Mouse (Mus musculus): ENCODE results near the gene Tgfbr1. TPM values are rescaled to one million over a fixed set of nuclear protein-coding genes. Genes with fewer than 3 reads are reported as not detected.

Gene Tgfbr1
- polyA plus RNA-seq, 1 experiment from 2014 or later, result 36.8 TPM

DNA sequence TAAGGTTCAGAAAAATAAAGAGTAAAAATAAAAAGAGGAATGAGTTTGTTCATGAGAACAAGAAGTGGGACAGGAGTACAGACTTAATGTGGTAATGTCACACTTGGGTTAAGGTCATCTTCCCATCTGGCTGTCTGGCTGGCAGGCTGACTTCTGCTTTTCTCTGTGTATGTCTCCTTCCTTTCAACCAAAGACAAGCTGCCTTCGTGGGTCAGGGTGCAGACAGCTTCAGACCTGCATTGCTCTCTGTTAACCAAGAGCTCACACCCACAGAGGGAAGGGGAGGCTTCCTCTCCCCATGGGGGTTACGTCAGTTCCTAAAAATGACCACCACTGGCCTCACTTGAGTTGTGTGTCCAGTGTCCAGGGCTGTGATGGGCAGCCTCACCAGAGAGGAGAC lies 37.6 kb upstream of the Tgfbr1 start:
- H3K27ac ChIP-seq (ENCODE audit: low read depth, low read length), result no peak overlapping the region
- 72% methylated on average over 2 of the region's 2 CpGs for WGBS (ENCODE audit: insufficient replicate concordance)
- H3K27me3 ChIP-seq (ENCODE audit: control insufficient read depth, insufficient read depth, low read length), result no peaks in the 10 kb centered on the region
- no peaks in the 10 kb centered on the region for H3K9me3 ChIP-seq (replicated peaks; ENCODE audit: control insufficient read depth, low read length)
- no peak overlapping the region for H3K4me3 ChIP-seq (ENCODE audit: low read depth, low read length)
- H3K36me3 ChIP-seq (ENCODE audit: control insufficient read depth, insufficient read depth, low read length), result no peaks in the 10 kb centered on the region
- peaks cover 11% of the 10 kb centered on the region for H3K4me1 ChIP-seq (ENCODE audit: control insufficient read depth, insufficient read depth, low read length)
- no peak overlapping the region for H3K9ac ChIP-seq (ENCODE audit: low read depth, low read length)
- no peak overlapping the region for H3K4me2 ChIP-seq
- no peak for ATAC-seq (replicated peaks; ENCODE audit: insufficient number of reproducible peaks, low FRiP score, low TSS enrichment)

DNA sequence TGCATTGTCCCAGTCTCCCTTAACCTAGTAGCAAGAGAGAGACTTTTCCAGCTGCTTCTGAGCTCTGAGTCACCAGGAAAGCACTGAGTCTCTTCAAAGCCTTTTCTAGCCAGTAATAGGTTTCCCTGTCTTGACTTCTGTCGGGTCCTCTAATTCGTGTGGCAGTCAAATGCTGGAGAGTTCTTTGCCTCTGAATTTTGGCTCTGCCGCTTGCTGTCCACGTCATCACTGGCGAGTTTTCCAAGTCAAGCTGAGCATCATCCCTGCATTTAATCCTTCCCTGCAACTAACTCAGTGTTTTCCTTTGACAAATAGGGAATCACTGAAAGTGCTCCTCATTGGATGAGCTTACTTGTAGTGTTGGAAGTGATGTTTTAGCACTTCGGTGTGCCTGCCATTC lies 36.6 kb upstream of the Tgfbr1 start:
- Histone ChIP-seq H3K9ac (ENCODE audit: low read depth, low read length) (no peak overlapping the region), H3K4me2 (no peak overlapping the region), H3K27ac (ENCODE audit: low read depth, low read length) (no peak overlapping the region), H3K4me3 (ENCODE audit: low read depth, low read length) (no peak overlapping the region), H3K9me3 (replicated peaks; ENCODE audit: control insufficient read depth, low read length) (no peaks in the 10 kb centered on the region), H3K27me3 (ENCODE audit: control insufficient read depth, insufficient read depth, low read length) (no peaks in the 10 kb centered on the region), H3K4me1 (ENCODE audit: control insufficient read depth, insufficient read depth, low read length) (peaks cover 1% of the 10 kb centered on the region; the same call in 1 of the 2 replicates), H3K36me3 (ENCODE audit: control insufficient read depth, insufficient read depth, low read length) (no peaks in the 10 kb centered on the region)
- ATAC-seq (replicated peaks; ENCODE audit: insufficient number of reproducible peaks, low FRiP score, low TSS enrichment), result no peak
- WGBS (ENCODE audit: insufficient replicate concordance), result 69% methylated on average over 6 of the region's 6 CpGs

DNA sequence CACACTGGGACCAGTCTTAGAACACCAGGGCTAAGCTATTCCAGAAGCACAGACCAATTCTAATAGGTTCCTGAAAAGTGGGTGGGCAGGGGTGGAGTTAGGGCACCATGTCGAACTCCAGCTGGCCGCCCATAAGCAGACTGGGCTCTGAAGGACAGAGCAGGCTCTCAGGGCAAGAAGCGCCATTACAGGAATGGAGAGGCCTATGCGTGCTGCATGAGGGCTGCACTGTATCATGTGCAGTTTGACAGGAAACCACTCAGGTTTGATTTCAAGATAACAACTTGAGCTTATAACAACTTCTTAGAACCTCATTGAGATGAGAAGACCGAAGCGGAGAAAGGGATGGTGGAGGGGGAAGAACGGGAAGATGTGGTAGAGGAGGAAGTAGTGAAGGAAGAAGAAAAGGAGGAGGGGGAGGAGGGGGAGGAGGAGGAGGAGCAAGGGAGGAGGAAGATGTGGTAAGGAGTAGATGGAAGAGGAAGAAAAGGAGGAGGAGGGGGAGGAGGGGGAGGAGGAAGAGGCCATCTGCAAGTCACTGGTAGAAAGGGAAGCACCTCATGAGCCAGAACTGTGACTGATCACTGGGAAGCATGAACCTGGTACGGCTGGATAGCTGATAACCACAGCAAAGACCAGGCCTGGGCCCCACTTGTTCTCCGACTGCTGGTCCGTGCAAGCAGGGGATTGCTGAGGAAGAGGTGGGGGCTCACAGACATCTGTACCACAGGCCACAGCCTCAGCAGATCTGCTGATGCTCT lies 33.3 kb upstream of the Tgfbr1 start:
- Histone ChIP-seq H3K4me3 (ENCODE audit: low read depth, low read length) (no peak overlapping the region), H3K4me1 (ENCODE audit: control insufficient read depth, insufficient read depth, low read length) (no peaks in the 10 kb centered on the region), H3K9ac (ENCODE audit: low read depth, low read length) (no peak overlapping the region), H3K27ac (ENCODE audit: low read depth, low read length) (no peak overlapping the region), H3K27me3 (ENCODE audit: control insufficient read depth, insufficient read depth, low read length) (no peaks in the 10 kb centered on the region), H3K9me3 (replicated peaks; ENCODE audit: control insufficient read depth, low read length) (no peaks in the 10 kb centered on the region), H3K4me2 (no peak overlapping the region), H3K36me3 (ENCODE audit: control insufficient read depth, insufficient read depth, low read length) (no peaks in the 10 kb centered on the region)
- ATAC-seq (replicated peaks; ENCODE audit: insufficient number of reproducible peaks, low FRiP score, low TSS enrichment), result no peak
- 71% methylated on average over 10 of the region's 10 CpGs for WGBS (ENCODE audit: insufficient replicate concordance)

DNA sequence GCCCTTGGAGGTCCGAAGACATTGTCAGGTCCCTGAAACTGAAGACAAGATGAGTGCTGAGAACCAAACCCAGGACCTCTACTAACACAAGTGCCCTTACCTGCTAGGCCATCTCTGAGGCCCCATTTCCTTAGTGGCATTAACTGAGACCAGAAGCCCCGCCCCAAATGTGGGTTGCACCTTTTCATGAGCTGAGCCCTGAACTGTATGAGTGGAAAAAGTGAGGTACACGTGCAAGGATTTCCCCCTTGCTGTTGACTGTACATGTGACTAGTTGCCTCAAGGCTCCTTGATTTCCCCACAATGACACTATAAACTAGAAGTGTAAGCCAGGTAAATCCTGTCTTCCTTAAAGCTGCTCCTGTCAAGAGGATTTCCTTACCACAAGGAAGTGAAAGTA lies 30.7 kb upstream of the Tgfbr1 start:
- Histone ChIP-seq H3K9me3 (replicated peaks; ENCODE audit: control insufficient read depth, low read length) (no peaks in the 10 kb centered on the region), H3K4me1 (ENCODE audit: control insufficient read depth, insufficient read depth, low read length) (no peaks in the 10 kb centered on the region), H3K27me3 (ENCODE audit: control insufficient read depth, insufficient read depth, low read length) (no peaks in the 10 kb centered on the region), H3K27ac (ENCODE audit: low read depth, low read length) (no peak overlapping the region), H3K4me3 (ENCODE audit: low read depth, low read length) (no peak overlapping the region), H3K36me3 (ENCODE audit: control insufficient read depth, insufficient read depth, low read length) (no peaks in the 10 kb centered on the region), H3K9ac (ENCODE audit: low read depth, low read length) (no peak overlapping the region), H3K4me2 (no peak overlapping the region)
- no peak for ATAC-seq (replicated peaks; ENCODE audit: insufficient number of reproducible peaks, low FRiP score, low TSS enrichment)
- 72% methylated on average over 3 of the region's 3 CpGs for WGBS (ENCODE audit: insufficient replicate concordance)

DNA sequence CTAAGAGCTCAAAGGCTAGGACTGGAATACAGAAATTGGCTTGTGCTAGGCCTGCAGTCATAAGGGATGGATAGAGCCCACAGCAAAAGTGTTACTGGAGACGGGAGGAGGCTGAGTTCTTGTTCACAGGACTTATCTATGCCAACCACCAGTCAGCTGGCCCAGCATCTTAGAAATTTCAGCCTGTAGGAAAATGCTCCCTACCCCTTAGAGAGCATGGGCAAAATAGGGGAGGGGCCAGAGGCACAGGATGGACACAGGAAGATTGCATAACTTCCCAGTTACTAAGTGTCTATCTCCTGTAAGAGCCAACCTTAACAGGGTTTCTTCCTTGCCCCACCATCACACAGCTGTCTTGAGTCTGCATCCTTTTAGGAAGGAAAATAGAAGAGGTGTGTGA lies 28.8 kb upstream of the Tgfbr1 start:
- 58% methylated on average over 1 of the region's 1 CpGs for WGBS (ENCODE audit: insufficient replicate concordance)
- no peak overlapping the region for H3K9ac ChIP-seq (ENCODE audit: low read depth, low read length)
- H3K4me3 ChIP-seq (ENCODE audit: low read depth, low read length), result no peak overlapping the region
- no peaks in the 10 kb centered on the region for H3K9me3 ChIP-seq (replicated peaks; ENCODE audit: control insufficient read depth, low read length)
- H3K4me1 ChIP-seq (ENCODE audit: control insufficient read depth, insufficient read depth, low read length), result no peaks in the 10 kb centered on the region
- no peaks in the 10 kb centered on the region for H3K36me3 ChIP-seq (ENCODE audit: control insufficient read depth, insufficient read depth, low read length)
- ATAC-seq (replicated peaks; ENCODE audit: insufficient number of reproducible peaks, low FRiP score, low TSS enrichment), result no peak
- H3K27me3 ChIP-seq (ENCODE audit: control insufficient read depth, insufficient read depth, low read length), result no peaks in the 10 kb centered on the region
- H3K27ac ChIP-seq (ENCODE audit: low read depth, low read length), result no peak overlapping the region
- H3K4me2 ChIP-seq, result no peak overlapping the region

DNA sequence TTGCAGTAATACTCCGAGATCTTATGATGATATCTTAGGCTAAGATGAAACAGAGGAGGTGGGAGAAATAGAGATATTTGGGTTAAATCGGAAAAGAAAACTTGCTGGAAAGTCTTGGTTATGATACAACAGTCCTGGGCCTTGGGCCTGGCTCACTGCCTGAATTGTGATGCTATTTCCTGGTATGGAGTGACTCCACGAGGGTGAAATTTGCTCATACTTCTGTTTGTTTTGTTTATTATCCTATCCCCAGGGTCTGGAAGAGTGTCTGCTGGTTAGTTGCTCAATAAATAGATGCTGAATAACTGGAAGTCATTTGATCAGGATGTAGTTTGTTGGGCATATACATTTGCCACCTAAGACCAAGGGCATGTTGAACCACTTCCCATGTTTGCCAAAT lies 25.2 kb upstream of the Tgfbr1 start:
- no peak overlapping the region for H3K4me2 ChIP-seq
- H3K4me3 ChIP-seq (ENCODE audit: low read depth, low read length), result no peak overlapping the region
- H3K36me3 ChIP-seq (ENCODE audit: control insufficient read depth, insufficient read depth, low read length), result no peaks in the 10 kb centered on the region
- H3K27ac ChIP-seq (ENCODE audit: low read depth, low read length), result no peak overlapping the region
- WGBS (ENCODE audit: insufficient replicate concordance), result 72% methylated on average over 3 of the region's 3 CpGs
- H3K27me3 ChIP-seq (ENCODE audit: control insufficient read depth, insufficient read depth, low read length), result no peaks in the 10 kb centered on the region
- H3K9me3 ChIP-seq (replicated peaks; ENCODE audit: control insufficient read depth, low read length), result no peaks in the 10 kb centered on the region
- no peaks in the 10 kb centered on the region for H3K4me1 ChIP-seq (ENCODE audit: control insufficient read depth, insufficient read depth, low read length)
- ATAC-seq (replicated peaks; ENCODE audit: insufficient number of reproducible peaks, low FRiP score, low TSS enrichment), result no peak
- H3K9ac ChIP-seq (ENCODE audit: low read depth, low read length), result no peak overlapping the region

DNA sequence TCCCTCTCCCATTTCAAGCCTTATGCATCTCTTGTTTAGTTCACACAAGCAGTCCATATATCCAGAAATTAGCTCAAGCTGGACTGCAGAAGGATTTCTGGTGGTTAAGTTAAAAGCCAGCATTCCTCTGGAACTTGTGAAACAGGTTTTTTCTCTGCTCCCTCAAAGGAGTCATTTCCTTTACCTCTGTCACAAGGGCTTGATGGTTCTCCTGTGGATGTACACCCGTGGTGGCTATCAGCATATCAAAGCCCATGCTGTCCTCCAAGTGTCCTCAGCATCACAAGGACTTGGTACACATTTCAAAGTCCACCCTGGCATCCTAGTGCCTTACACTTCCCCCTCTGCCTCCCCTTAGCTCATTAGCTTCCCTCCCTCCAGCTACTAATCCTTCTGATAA lies 23.7 kb upstream of the Tgfbr1 start:
- Histone ChIP-seq H3K36me3 (ENCODE audit: control insufficient read depth, insufficient read depth, low read length) (no peaks in the 10 kb centered on the region), H3K27ac (ENCODE audit: low read depth, low read length) (no peak overlapping the region), H3K9me3 (replicated peaks; ENCODE audit: control insufficient read depth, low read length) (no peaks in the 10 kb centered on the region), H3K4me1 (ENCODE audit: control insufficient read depth, insufficient read depth, low read length) (no peaks in the 10 kb centered on the region), H3K27me3 (ENCODE audit: control insufficient read depth, insufficient read depth, low read length) (no peaks in the 10 kb centered on the region), H3K9ac (ENCODE audit: low read depth, low read length) (no peak overlapping the region), H3K4me3 (ENCODE audit: low read depth, low read length) (no peak overlapping the region), H3K4me2 (no peak overlapping the region)
- 10% methylated on average over 1 of the region's 1 CpGs for WGBS (ENCODE audit: insufficient replicate concordance)
- no peak for ATAC-seq (replicated peaks; ENCODE audit: insufficient number of reproducible peaks, low FRiP score, low TSS enrichment)

DNA sequence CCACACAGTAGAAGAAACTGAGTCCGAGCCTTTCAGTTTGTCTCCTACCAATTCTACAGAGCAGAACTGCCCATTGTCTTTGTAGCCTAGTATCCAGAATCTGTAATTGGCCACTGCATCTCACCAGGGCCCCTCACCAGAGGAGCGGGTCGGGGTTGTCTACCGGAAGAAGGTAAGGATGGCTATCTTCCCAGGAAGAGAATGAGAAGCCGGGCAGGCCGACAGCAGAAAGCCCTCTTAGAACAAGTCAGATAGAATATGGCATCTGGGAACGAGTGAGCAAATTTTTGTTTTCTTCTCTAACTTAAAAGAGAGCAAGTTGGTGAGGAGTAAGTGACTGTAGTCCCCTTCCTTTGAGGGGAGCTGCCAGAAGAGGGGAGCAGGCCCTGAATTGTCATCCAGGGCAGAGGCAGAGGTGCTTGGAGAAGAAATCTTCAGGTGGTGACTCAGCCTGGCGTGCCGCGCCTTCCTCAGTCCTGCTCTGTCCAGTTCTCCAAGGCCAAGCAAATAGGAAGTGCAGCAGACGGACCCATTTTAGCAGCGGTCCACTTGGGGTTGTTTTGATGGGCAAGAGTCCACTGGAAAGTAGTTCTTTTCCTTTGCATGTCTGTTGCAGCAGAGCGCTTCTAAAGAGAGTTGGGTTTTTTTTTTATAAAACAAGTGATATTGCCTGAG lies 22.5 kb upstream of the Tgfbr1 start:
- H3K36me3 ChIP-seq (ENCODE audit: control insufficient read depth, insufficient read depth, low read length), result no peaks in the 10 kb centered on the region
- H3K27me3 ChIP-seq (ENCODE audit: control insufficient read depth, insufficient read depth, low read length), result no peaks in the 10 kb centered on the region
- H3K4me2 ChIP-seq, result no peak overlapping the region
- no peaks in the 10 kb centered on the region for H3K4me1 ChIP-seq (ENCODE audit: control insufficient read depth, insufficient read depth, low read length)
- H3K9ac ChIP-seq (ENCODE audit: low read depth, low read length), result no peak overlapping the region
- no peaks in the 10 kb centered on the region for H3K9me3 ChIP-seq (replicated peaks; ENCODE audit: control insufficient read depth, low read length)
- no peak overlapping the region for H3K4me3 ChIP-seq (ENCODE audit: low read depth, low read length)
- WGBS (ENCODE audit: insufficient replicate concordance), result 82% methylated on average over 13 of the region's 13 CpGs
- H3K27ac ChIP-seq (ENCODE audit: low read depth, low read length), result no peak overlapping the region
- ATAC-seq (replicated peaks; ENCODE audit: insufficient number of reproducible peaks, low FRiP score, low TSS enrichment), result no peak
